Mouse (Mus musculus) layer of hippocampus, adult 2 months (tissue): Measurements from ENCODE around the gene Zfp185. TPM values are rescaled to one million over a fixed set of nuclear protein-coding genes. Genes with fewer than 3 reads are reported as not detected.
"Not testable (repeated sequence)": the region's sequence is repeated elsewhere in the genome, so short reads cannot be mapped to it uniquely, and the experiment has no call there.

Experiments
- DNase-seq, 2 experiments: peaks; one replicate each; pipeline ENCODE4 v3.0.0; 2022; ENCODE audit warnings: low spot score in 2 of 2
- H3K27ac ChIP-seq: fragments of 200-600 bp; 2 replicates; pipeline ENCODE4 v1.8.1; 2022
- H3K4me3 ChIP-seq: fragments of 200-600 bp; 2 replicates; pipeline ENCODE4 v1.8.1; 2022; ENCODE audit warnings: mild to moderate bottlenecking
- CTCF ChIP-seq: fragments of 200-600 bp; conservative IDR thresholded peaks from 2 replicates; pipeline ENCODE4 v1.8.1; 2022; ENCODE audit warnings: antibody characterized with exemption, mild to moderate bottlenecking, moderate library complexity
- microRNA-seq, 2 experiments: library from miRNA; unstranded; fragments of <30 nt; microRNA quantifications; one replicate each; pipeline ENCODE4 v1.2.0; 2021
- total RNA-seq, 2 experiments: library from RNA; stranded (reverse); gene quantifications; 2 replicates each; pipeline ENCODE4 v1.2.3; 2021

Zfp185 gene
- total RNA-seq, 2 experiments from 2014 or later, result 1.4 to 1.5 TPM

DNA sequence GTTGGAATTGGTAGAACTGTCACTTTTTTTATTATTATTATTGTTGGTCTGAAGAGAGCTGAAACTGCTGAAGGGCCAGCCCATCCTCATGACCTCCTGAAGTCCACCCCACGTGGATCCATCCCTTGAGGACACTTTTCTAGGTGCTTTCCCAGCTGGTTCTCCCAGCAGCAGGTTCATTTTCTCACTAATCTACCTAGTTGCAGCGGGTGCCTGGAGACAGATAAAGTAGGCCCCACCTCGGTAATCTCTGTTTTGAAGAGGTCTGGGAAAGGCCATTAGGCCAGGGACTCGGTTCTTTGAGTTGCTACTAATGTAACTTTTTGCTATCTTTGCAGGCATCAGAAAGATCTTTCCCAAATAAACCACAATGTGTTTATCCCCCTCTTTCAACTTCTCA, 18.5 kb downstream of the Zfp185 start:
- TF ChIP-seq CTCF, result no peak
- Histone ChIP-seq H3K27ac (no peak overlapping the region), H3K4me3 (no peak overlapping the region)
- no peak for DNase-seq

DNA sequence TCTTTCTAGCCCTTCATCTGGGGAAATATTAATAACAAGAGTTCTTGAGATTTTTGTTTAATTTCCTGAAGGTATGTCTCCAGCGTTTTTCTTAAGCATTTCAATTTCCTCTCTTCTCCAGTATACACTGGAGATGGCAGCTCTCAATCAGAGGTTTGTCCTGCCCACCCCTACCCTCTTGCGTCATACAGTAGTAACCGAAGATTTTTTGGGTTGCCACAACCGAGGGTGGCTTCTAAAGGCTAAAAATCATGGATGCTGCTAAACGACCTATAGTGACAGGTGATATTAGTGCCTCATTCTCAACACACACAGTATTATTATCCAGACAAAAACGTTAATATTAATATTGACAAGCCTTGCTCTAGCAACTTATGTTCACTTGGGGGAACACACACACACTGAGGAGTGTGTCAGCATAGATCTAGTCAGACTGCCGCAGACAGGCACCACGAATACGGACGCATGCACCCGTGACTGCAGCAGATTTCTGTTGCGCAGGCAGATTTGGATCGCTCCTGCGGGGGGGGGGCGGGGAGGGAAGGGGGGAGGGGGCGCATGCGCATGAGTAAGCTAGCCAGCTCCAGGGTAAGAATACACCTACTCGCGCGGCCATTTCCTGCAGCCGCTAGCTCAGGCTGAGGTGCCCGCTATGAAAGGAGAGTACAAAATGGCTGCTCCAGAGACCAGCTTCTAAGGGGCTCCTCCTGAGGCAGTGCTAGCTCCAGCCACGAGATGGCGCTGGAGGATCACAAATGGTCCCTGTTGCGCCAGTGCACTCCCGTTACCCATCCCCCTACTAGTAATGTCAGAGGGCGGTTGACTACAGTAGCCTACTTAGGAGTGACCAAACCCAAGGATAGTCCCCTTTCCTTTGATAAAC, 20.7 kb downstream of the Zfp185 start:
- DNase-seq, result peak; percentile 88 to 92
- peak; percentile 92 for TF ChIP-seq CTCF

DNA sequence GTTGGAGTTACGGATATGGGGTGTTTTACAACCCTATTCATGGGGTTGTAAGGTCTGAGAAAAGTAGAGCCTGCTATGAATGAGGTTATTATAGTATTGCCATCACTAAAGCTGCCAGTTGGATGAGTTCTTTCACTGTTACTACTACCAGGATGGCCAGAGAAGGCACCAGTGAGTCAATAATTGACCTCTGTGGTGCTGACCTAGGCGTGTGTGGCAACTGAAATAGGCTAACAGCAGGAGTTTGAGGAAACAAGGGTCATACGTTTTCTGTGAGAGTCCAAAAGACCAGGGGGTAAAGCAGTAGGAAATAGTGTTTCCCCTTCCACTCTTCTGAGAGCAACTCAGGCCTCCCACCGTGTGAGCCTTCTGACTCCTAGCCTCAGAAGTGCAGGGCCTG, 25.7 kb downstream of the Zfp185 start:
- Histone ChIP-seq H3K27ac (no peak overlapping the region), H3K4me3 (no peak overlapping the region)
- TF ChIP-seq CTCF, result no peak
- DNase-seq, result no peak

More for the DNA sequence above, 20.7 kb downstream of the Zfp185 start:
- H3K27ac ChIP-seq, result peak overlapping the region; percentile 96
- peak overlapping the region; percentile 51 for H3K4me3 ChIP-seq

DNA sequence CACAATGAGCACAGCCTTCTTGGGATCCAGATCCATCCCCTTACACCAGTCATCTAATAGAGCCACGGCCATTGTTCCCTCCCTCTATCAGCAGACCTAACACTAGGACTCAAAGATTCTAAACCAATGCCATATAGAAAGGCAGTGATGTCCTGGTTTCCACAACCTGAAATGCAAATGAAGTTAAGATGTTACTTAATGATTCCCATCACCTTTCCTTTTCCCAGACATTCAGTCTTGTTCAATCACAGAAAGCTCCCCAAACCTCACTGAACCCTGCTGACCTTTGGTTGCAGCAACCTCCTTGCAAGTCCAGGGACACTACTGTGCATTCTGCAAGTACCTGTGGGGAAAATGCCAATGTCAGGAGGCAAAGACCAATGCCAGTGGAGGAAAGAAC, 49.9 kb downstream of the Zfp185 start, which contains the start of gene Pnma5:
Pnma5 (minus strand) TSS at position 101 of the 400 bp plus-strand sequence.
- no peak for TF ChIP-seq CTCF
- Histone ChIP-seq H3K27ac (no peak within 1 kb of the TSS), H3K4me3 (no peak within 1 kb of the TSS)
- no peak for DNase-seq

- no peak for TF ChIP-seq CTCF
- DNase-seq, result no peak
- Histone ChIP-seq H3K27ac (no peak overlapping the region), H3K4me3 (no peak overlapping the region)
These were observed 51.7 kb downstream of the Zfp185 start for GRCm38 (mm10) chrX:73038831-73039230.

DNA sequence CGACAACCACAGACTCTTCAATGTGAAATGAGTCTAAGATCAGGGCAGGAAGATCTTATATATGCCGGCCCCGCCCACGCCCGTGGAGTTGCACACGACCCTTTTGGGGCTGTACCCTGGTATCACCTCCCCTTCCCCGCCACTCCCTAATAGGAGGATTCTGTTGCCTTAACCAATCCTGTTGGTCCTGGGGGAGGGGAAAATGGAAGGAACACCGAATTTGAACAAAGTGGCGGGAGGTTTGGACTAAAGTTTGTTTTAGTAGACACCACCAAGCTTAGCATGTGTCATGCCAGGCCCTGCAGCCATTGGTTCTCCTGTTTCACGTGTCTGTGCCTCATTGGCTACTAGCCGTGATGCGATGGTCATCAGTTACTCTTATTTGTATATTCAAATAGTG, 52.5 kb downstream of the Zfp185 start:
- no peak for DNase-seq
- TF ChIP-seq CTCF, result no peak
- H3K27ac ChIP-seq, result no peak overlapping the region
- no peak overlapping the region for H3K4me3 ChIP-seq

DNA sequence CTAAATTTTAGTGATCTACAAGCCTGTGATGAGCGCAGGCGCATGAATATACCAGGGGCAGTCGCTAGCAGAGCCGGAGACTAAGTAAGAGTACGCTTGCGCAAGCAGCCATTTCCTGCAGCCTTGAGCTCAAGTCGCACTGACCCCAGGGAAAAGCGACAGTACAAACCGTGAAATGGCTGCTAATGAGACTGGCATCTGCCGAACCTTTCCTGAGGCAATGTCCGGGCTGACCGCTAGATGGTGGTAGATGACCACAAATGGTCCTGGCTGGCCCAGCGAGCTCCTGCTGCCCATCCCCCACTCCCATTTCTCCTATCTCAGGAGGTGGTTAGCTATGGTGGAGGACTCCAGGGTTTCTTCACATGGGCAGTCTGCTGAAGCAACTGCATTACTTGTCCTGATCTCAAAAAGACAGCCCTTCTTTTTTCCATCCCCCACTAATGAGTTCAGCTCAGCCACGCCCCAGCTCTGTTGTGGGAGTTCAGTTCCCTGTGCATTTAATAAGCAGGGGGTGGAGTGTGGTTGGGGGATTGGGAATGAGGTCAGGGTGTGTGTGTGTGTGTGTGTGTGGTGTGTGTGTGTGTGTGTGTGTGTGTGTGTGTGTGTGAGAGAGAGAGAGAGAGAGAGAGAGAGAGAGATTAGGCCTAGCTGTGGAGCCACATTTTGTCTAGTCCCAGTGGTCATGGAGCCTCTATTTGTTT, 66.9 kb downstream of the Zfp185 start:
- TF ChIP-seq CTCF, result peak; percentile 89
- peak; percentile 90 to 94 for DNase-seq
- peak overlapping the region; percentile 15; the same call in 1 of the 2 replicates for H3K4me3 ChIP-seq
- 0 out of 2 replicates have a peak overlapping the region, but pooled peaks have one; percentile 53 for H3K27ac ChIP-seq

DNA sequence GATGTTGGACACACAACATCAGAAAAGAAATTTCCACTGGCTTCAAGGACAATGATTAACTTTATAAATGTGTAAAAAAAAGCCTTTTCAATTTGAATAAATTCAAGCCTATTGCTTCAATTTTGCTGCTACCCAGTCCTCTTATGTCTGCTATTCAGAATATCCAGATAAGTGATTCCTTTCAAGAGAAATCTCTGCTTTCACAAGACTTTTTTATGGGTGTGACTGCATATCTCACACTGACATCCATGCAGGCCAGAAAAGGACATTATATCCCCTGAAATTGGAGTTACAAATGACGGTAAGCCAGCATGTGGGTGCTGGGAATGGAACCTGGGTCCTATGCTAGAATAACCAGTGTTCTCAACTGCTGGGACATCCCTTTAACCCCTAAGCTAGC, 74.4 kb downstream of the Zfp185 start:
- no peak for TF ChIP-seq CTCF

DNA sequence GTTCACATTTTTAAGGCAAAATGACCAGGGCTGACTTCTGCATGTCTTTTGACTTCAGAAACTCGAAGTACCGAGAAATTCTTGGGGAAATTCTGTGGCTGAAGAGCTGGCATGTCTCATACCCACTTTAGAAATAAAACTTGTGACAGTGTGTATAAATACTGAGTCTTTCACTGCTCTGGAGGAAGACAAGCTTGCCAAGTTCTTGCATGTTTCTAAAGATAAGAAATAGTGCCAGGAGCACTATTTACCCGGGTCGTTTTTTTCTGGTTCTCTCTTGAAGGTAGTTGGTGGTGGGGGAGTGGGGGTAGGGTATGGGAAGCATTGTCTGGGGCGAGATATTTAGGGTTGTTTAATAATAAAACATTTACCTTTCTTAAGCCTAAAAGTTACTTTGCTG, 75.2 kb downstream of the Zfp185 start:
- Histone ChIP-seq H3K4me3 (no peak overlapping the region), H3K27ac (no peak overlapping the region)
- DNase-seq, result no peak
- TF ChIP-seq CTCF, result no peak

More for the DNA sequence above, 74.4 kb downstream of the Zfp185 start:
- Histone ChIP-seq H3K27ac (no peak overlapping the region), H3K4me3 (no peak overlapping the region)
- DNase-seq, result no peak

DNA sequence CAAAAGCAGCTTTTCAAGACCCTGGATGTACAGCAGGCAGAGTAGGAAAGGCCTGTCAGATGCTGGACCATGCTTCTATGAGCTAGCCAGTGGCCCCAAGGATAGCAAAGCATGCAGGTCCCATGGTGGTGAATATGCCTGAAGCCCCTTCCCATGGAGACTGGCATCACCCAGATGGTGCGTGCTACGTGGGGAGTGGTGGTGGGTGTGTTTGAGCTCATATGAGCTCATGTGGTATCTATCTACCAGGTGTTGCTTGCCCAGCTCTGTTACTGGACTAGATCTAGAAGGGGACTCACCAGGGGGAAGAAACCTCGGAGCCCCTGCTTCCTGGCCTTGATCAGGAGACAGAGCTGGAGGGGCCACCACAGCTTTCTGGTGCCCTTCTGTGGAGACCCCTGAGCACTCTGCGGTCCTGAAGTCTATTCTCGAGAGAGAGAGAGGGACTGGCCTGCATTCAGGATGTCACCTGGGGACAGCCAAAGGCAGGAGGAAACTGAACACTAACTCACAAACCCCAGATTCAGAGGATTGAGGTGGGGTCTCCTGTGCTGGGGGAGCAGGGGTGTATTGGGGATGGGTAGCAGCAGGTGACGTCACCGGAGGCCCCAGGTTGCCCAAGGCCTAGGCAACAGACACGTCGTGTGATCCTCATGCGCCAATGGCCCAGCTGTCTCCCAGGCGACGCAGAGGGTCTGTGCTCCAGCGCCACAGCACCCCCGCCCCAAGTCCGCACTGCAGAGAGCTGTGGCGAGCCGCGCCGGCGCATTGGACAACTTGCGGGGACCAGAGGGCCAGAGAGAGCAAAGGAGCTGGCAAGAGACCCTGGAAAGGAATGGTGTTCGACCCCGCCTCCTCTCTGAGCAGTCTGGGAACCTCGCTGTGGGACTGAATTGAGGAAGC, 76.6 kb downstream of the Zfp185 start:
- Histone ChIP-seq H3K4me3 (peak overlapping the region; percentile 62), H3K27ac (peak overlapping the region; percentile 88)
- DNase-seq, result peak; percentile 20 to 23
- no peak for TF ChIP-seq CTCF

DNA sequence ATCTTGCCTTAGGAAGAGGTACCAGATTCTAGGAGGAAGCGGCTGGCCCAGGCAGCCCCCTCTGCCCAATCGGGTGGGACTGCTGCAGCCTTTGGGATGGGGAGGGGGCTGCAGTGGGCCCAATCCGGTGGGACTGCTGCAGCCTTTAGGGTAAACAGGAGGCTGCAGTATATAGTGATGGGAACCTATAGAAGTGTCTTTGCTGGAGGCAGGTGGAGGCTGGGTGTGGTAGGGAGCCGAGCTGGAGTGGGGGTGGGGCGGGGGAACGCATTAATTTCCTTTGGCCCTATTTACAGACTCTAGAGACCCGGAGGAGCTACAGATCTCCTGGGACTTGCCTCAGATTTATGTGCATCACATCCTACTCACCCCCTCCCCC, 77.3 kb downstream of the Zfp185 start, which contains the start of gene Pnma3:
Pnma3 (plus strand) TSS at position 373 of the 379 bp plus-strand sequence.
- no peak for TF ChIP-seq CTCF
- Histone ChIP-seq H3K27ac (peak within 1 kb of the TSS; percentile 88), H3K4me3 (peak within 1 kb of the TSS; percentile 62)
- no peak for DNase-seq

GRCm38 (mm10) chrX:73066765-73067312, 79.7 kb downstream of the Zfp185 start:
- H3K4me3 ChIP-seq, DNase-seq, H3K27ac ChIP-seq: not testable (repeated sequence)

Small RNA genes within 50 kb of the gene (microRNA-seq; reads per million reads assigned to microRNA genes)
- gene Mir2137, result 0.18 to 0.32 reads per million in 2 experiments

Other genes starting within 250 kb of the Zfp185 start
- gene Gabrq, start 162.2 kb upstream of the Zfp185 start, total RNA-seq, result under 1 TPM; 0.34 to 0.38 TPM
- 10 to 100 TPM; 49.0 to 55.4 TPM for gene Cetn2, start 68.9 kb upstream of the Zfp185 start, total RNA-seq
- gene Nsdhl, start 68.8 kb upstream of the Zfp185 start, total RNA-seq, result 10 to 100 TPM; 21.3 to 22.1 TPM
- under 1 TPM in 1 of 2 experiments, not detected in 1; 0.54 TPM for gene Pnma5, start 49.8 kb downstream of the Zfp185 start, total RNA-seq
- gene Pnma3, start 77.4 kb downstream of the Zfp185 start, total RNA-seq, result 10 to 100 TPM; 20.3 to 23.3 TPM
- gene Xlr4a, start 95.1 kb downstream of the Zfp185 start, total RNA-seq, result not detected
- gene Xlr3a, start 109.8 kb downstream of the Zfp185 start, total RNA-seq, result 1 to 10 TPM in 1 of 2 experiments, not detected in 1; 1.7 TPM
- gene Gm14685, start 129.7 kb downstream of the Zfp185 start, total RNA-seq, result 1 to 10 TPM; 2.9 to 3.1 TPM
- not detected for gene Xlr5b, start 161.5 kb downstream of the Zfp185 start, total RNA-seq
- under 1 TPM in 1 of 2 experiments, not detected in 1; 0.91 TPM for gene DXBay18, start 162.1 kb downstream of the Zfp185 start, total RNA-seq
- gene Spin2d, start 189.7 kb downstream of the Zfp185 start, total RNA-seq, result not detected
- 1 to 10 TPM in 1 of 2 experiments, under 1 TPM in 1; 0.15 to 1.7 TPM for gene Xlr3b, start 204.9 kb downstream of the Zfp185 start, total RNA-seq
- gene Xlr4b, start 227.0 kb downstream of the Zfp185 start, total RNA-seq, result not detected
- 10 to 100 TPM; 12.9 to 14.0 TPM for gene F8a, start 241.0 kb downstream of the Zfp185 start, total RNA-seq